Mouse (Mus musculus) heart, embryonic 14.5 days (tissue): ENCODE measurements around the gene Anp32a. TPM values are rescaled to one million over a fixed set of nuclear protein-coding genes. Genes with fewer than 3 reads are reported as not detected.

Experiments
- ATAC-seq: fragments of 200-750 bp; cut with Nextera tagmentation; 2 replicates; pipeline ENCODE4 v1.8.0; 2017; ENCODE audit warnings: low read depth, moderate TSS enrichment; ENCODE audit not compliant: insufficient number of reproducible peaks, insufficient read depth, low FRiP score
- H3K27ac ChIP-seq, 2 experiments: fragments of 200-500 bp in 1 of 2; fragments of 300-500 bp in 1 of 2; sonication (generic) in 1 of 2; replicated peaks in 1 of 2; 2 replicates each; pipeline ENCODE4 v1.5.1; 2012 to 2014; ENCODE audit warnings: low read depth in 2 of 2, low read length in 2 of 2, control low read depth in 1 of 2, mild to moderate bottlenecking in 1 of 2, mixed read lengths in 1 of 2; ENCODE audit not compliant: control insufficient read depth in 1 of 2, insufficient read depth in 1 of 2
- H3K27me3 ChIP-seq: fragments of 300-500 bp; sonication (generic); 2 replicates; pipeline ENCODE4 v1.6.1; 2014; ENCODE audit warnings: mild to moderate bottlenecking, low read length, control low read depth; ENCODE audit not compliant: control insufficient read depth, insufficient read depth
- H3K36me3 ChIP-seq: fragments of 300-500 bp; sonication (generic); 2 replicates; pipeline ENCODE4 v1.6.1; 2014; ENCODE audit warnings: mild to moderate bottlenecking, control low read depth, low read length, mixed read lengths; ENCODE audit not compliant: control insufficient read depth, insufficient read depth
- H3K4me1 ChIP-seq, 2 experiments: fragments of 200-500 bp in 1 of 2; fragments of 300-500 bp in 1 of 2; sonication (generic) in 1 of 2; 2 replicates each; pipeline ENCODE4 v1.6.1; 2012 to 2014; ENCODE audit warnings: low read length in 2 of 2, control low read depth in 1 of 2, mixed read lengths in 1 of 2; ENCODE audit not compliant: control insufficient read depth in 2 of 2, insufficient read depth in 2 of 2
- H3K4me2 ChIP-seq: fragments of 300-500 bp; sonication (generic); 2 replicates; pipeline ENCODE4 v1.6.1; 2014; ENCODE audit warnings: mild to moderate bottlenecking, low read length
- H3K4me3 ChIP-seq, 2 experiments: fragments of 200-500 bp in 1 of 2; fragments of 300-500 bp in 1 of 2; sonication (generic) in 1 of 2; 2 replicates each; pipeline ENCODE4 v1.5.1; 2012 to 2014; ENCODE audit warnings: low read length in 2 of 2, mild to moderate bottlenecking in 2 of 2, control low read depth in 1 of 2, low read depth in 1 of 2, moderate library complexity in 1 of 2; ENCODE audit not compliant: control insufficient read depth in 1 of 2, insufficient read depth in 1 of 2
- H3K9ac ChIP-seq: fragments of 300-500 bp; sonication (generic); 2 replicates; pipeline ENCODE4 v1.6.1; 2014; ENCODE audit warnings: mild to moderate bottlenecking, low read length
- H3K9me3 ChIP-seq: fragments of 300-500 bp; sonication (generic); 2 replicates; pipeline ENCODE4 v1.6.1; 2016; ENCODE audit warnings: low read length, control low read depth; ENCODE audit not compliant: control insufficient read depth
- WGBS: fragments of 180-500 bp; shearing (Covaris S2); extraction: QIAGEN DNeasy Blood & Tissue Kit; methylation state at CpG from one replicate; pipeline ENCODE4 v1.1.7; 2014; 5-methylcytosine and 5-hydroxymethylcytosine counted together
- polyA plus RNA-seq: library from polyadenylated mRNA; unstranded; fragments of >200 nt; fragmentation: Nextera tagmentation; extraction: Ambion mirVana; gene quantifications from 2 replicates; pipeline ENCODE4 v1.2.1, GENCODE M21; 2014

Gene Anp32a
- polyA plus RNA-seq, 1 experiment from 2014 or later = 92.8 TPM

DNA sequence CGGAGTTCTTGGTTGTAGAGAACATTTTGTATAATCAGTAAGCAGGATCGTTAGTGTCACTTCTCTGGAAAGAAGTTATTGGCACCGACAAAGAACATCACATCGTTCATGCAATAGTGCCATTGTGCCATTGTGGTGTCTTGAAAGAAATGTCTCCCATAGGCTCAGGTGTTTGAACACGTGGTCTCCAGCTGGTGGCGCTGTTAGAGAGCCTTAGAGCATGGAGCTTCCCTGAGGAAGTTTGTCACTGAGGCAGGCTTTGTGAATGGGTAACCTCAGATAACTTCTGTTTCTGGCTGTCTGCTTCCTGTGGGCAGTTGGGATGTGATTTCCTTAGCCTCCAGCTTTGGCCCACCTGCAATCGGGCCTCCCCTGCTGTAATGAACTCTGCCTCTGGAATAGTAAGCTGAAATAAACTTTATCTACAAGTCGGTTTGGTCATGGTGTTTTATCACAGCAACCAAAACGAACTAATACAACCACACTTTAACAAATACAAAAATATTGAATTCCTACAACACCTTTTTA, 6.7 kb upstream of the Anp32a start:
- H3K27me3 ChIP-seq = no peaks in the 10 kb centered on the region
- no peak overlapping the region for H3K9ac ChIP-seq
- 90% methylated on average over 9 of the region's 9 CpGs for WGBS
- peaks cover 4 to 14% of the 10 kb centered on the region in 2 experiments; a peak in 3 of 4 replicates for H3K4me1 ChIP-seq
- H3K36me3 ChIP-seq = no peaks in the 10 kb centered on the region
- no peak for ATAC-seq
- H3K4me2 ChIP-seq = no peak overlapping the region
- no peak overlapping the region for H3K4me3 ChIP-seq
- no peaks in the 10 kb centered on the region for H3K9me3 ChIP-seq
- H3K27ac ChIP-seq = no peak overlapping the region

DNA sequence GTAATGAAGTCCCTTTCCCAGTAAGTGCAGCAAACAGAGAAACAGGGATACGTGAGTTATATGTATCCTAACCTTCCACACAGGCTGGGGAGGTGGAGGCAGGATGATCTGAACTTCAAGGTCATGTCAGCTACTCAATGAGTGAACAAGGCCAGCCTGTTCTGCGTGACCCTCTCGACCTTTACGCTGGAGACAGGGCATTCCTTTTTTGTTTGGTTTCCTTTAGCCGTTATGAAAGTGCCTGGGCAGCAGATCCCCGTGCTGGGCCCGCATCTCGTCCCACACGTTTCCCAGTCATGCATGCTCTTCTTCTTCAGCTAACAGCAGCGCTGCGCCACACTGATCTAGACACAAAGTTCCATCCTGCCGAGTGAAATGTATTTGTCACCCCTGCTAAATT, 5.7 kb upstream of the Anp32a start:
- Histone ChIP-seq H3K9me3 (no peaks in the 10 kb centered on the region), H3K9ac (no peak overlapping the region), H3K4me2 (peak overlapping the region; percentile 15; the same call in 1 of the 2 replicates), H3K4me1 (peaks cover 4 to 18% of the 10 kb centered on the region in 2 experiments; a peak in 3 of 4 replicates), H3K27ac (no peak overlapping the region), H3K36me3 (no peaks in the 10 kb centered on the region), H3K27me3 (no peaks in the 10 kb centered on the region), H3K4me3 (no peak overlapping the region)
- 47% methylated on average over 12 of the region's 12 CpGs for WGBS
- no peak for ATAC-seq

DNA sequence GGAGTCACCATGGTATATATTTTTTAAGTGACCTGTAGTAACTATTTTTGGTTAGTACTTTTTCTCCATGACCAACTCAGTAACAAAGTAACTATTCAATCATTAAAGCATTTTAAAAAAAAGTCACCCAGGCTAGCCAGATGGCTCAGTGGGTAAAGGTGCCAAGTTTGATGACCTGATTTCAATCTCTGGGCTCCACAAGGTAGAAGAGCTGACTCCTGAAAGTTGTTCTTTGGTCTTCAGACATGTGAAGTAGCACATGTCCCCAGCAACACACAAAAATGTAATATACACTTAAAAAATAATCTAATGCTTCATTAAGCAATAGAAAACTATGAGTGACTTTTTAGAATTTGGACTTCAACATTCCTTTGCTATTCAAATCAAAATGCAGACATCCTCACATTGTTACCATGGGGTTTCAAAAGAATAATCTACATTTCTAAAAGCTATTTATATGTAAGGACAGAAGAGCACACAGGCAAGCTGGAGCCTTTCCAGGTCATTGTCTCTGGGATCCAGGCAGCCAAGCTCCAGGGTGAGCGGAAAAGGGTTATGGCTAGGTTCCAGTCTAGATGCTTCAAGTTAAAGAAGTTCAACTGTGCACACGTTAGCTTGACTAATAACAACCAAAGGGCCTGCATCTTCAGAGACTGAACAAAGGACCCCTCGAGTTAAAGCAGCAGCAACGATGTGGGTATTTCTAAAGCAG, 3.0 kb upstream of the Anp32a start:
- peaks cover 4 to 18% of the 10 kb centered on the region in 2 experiments; a peak in 3 of 4 replicates for H3K4me1 ChIP-seq
- H3K9me3 ChIP-seq = no peaks in the 10 kb centered on the region
- no peak for ATAC-seq
- H3K36me3 ChIP-seq = no peaks in the 10 kb centered on the region
- peak overlapping the region; percentile 4 to 26; a peak in 3 of 4 replicates for H3K27ac ChIP-seq
- no peak overlapping the region for H3K9ac ChIP-seq
- H3K27me3 ChIP-seq = no peaks in the 10 kb centered on the region
- no peak overlapping the region for H3K4me3 ChIP-seq
- no peak overlapping the region for H3K4me2 ChIP-seq
- WGBS = 41% methylated on average over 4 of the region's 4 CpGs

DNA sequence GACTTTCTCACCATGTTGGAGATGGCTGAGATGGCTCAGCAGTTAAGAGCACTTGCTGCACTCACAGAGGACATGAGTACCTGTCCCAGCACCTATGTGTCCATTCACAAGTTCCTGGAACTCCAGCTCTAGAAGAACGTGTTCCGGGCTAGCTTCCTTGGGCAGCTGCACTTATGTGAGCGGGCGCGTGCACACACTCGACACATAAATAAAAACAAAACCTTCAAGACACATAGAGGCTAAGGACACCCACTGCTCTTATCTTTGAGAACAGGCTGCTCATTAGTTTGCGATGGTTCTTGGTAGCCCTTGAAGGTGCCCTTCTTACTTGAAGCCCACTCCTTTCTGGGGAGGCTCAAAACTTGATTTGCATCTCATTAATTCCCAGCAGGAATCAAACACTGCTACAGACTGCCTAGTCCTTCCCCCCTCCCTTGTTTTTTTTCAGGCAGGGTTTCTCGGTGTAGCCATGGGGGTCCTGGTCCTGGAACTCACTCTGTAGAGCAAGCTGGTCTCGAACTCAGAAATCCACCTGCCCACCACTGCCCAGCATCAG, 2.4 kb upstream of the Anp32a start:
- no peaks in the 10 kb centered on the region for H3K9me3 ChIP-seq
- WGBS = 78% methylated on average over 9 of the region's 9 CpGs
- H3K4me2 ChIP-seq = no peak overlapping the region
- no peak overlapping the region for H3K4me3 ChIP-seq
- no peak for ATAC-seq
- no peaks in the 10 kb centered on the region for H3K36me3 ChIP-seq
- no peaks in the 10 kb centered on the region for H3K27me3 ChIP-seq
- peak overlapping the region; percentile 4 to 26; a peak in 3 of 4 replicates for H3K27ac ChIP-seq
- H3K4me1 ChIP-seq = peaks cover 4 to 18% of the 10 kb centered on the region in 2 experiments; a peak in 3 of 4 replicates
- H3K9ac ChIP-seq = no peak overlapping the region

DNA sequence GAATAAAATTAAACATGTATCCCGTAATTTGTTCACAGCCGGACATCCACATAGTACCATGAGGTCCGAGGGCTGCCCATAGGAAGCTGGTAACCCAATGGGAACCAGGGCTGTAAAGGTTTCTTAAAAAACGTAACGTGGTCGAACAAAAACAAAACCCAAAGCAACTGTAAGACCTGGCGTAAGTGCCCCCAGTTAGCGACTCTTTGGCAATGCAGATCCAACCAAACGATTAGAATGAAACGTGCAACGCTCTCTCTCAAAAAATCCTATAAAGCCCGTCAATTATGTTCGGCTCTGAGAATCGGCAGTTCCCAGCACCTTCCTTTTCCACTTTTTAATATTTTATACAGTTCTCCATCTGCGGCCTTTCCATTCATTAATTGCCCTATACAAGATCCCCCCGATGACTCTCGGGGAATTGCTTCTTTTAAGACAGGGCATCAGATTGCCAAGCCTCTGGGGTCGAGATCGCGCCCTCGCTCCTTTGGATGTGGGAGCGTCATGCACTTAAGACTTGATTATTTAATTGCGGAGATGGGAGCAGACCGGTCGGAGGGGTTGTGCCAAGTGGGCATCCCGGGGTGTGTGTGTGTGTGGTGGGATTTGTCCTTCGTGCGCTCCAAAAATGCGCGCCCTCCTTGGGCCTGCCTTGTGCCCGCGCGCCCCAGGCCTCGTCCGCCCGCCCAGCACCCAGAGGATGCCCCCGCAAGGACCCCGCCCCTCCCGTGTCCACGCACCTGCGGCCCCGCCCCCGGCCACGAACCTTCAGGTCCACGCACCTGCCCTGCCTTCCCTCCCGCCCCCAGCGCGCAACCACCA, 581 bp upstream of the Anp32a start:
- H3K9ac ChIP-seq = peak overlapping the region; percentile 74
- no peaks in the 10 kb centered on the region for H3K36me3 ChIP-seq
- H3K4me2 ChIP-seq = peak overlapping the region; percentile 71
- peak overlapping the region in 1 of 2 experiments; percentile 100; a peak in 2 of 4 replicates for H3K27ac ChIP-seq
- 1% methylated on average over 48 of the region's 48 CpGs for WGBS
- H3K9me3 ChIP-seq = no peaks in the 10 kb centered on the region
- H3K27me3 ChIP-seq = no peaks in the 10 kb centered on the region
- peaks cover 8 to 21% of the 10 kb centered on the region in 2 experiments for H3K4me1 ChIP-seq
- H3K4me3 ChIP-seq = peak overlapping the region; percentile 78 to 88
- peak; percentile 5 for ATAC-seq

DNA sequence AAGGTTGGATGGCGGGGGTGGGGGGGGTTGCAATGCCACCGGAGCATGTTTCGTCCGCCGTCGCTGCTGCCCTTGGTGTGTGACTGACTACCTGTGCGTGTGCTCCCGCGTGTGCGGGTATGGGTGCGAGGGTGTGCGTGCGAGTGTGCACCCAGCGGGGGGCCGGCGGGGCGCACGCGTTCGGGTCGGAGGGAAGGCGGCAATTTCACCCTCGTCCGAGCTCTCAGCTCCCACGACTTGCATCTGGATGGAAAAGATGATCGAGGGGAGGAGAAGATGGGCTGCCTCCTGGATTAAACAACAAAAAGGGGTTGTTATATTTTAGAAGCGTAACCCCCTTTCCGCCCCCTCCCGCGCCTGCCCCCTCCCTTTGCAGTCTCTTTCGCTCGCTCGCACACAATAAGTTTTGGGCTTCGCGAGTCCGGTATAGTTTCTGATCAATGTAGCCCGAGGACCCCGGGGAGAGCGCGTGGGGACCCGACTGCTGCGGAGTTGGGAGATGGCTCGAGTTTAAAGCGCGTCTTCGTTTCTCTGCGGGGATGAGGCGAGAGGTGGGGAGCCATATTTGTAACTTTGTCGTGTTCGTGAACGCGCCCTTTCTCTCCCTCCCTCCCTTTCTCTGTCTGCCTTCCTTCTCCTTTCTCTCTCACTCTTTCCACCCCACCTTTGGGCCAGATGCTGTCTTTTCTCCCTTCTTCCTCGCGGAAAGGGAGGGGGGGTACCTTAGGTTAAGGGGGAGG, 778 bp downstream of the Anp32a start:
- WGBS = under 1% methylated on average over 52 of the region's 54 CpGs
- Histone ChIP-seq H3K9me3 (no peaks in the 10 kb centered on the region), H3K4me1 (peaks cover 12 to 32% of the 10 kb centered on the region in 2 experiments), H3K4me2 (peak overlapping the region; percentile 71), H3K9ac (peak overlapping the region; percentile 100), H3K4me3 (peak overlapping the region; percentile 75 to 88), H3K27ac (peak overlapping the region; percentile 99 to 100), H3K27me3 (no peaks in the 10 kb centered on the region), H3K36me3 (no peaks in the 10 kb centered on the region)
- no peak for ATAC-seq
